Mouse (Mus musculus): ENCODE measurements around the gene Pla2g7. TPM values are rescaled to one million over a fixed set of nuclear protein-coding genes. Genes with fewer than 3 reads are reported as not detected.

The Pla2g7 gene
- polyA plus RNA-seq, 1 experiment from 2014 or later: 12.3 TPM

- Histone ChIP-seq H3K4me2 (no peak overlapping the region), H3K4me1 (peaks cover 5% of the 10 kb centered on the region; the same call in 1 of the 2 replicates), H3K27ac (no peak overlapping the region), H3K9ac (no peak overlapping the region), H3K9me3 (no peaks in the 10 kb centered on the region), H3K27me3 (no peaks in the 10 kb centered on the region), H3K36me3 (no peaks in the 10 kb centered on the region), H3K4me3 (no peak overlapping the region)
- WGBS: 80% methylated on average over 2 of the region's 2 CpGs
- ATAC-seq (ENCODE audit: insufficient number of reproducible peaks, low FRiP score, low TSS enrichment, low read depth): no peak
These were observed 19.4 kb downstream of the Pla2g7 start for GRCm38 (mm10) chr17:43587278-43587677.

GRCm38 (mm10) chr17:43589750-43590149 lies 21.9 kb downstream of the Pla2g7 start:
- Histone ChIP-seq H3K4me2 (no peak overlapping the region), H3K27ac (no peak overlapping the region), H3K36me3 (no peaks in the 10 kb centered on the region), H3K4me1 (no peaks in the 10 kb centered on the region), H3K9me3 (no peaks in the 10 kb centered on the region), H3K27me3 (no peaks in the 10 kb centered on the region), H3K9ac (no peak overlapping the region), H3K4me3 (no peak overlapping the region)
- ATAC-seq (ENCODE audit: insufficient number of reproducible peaks, low FRiP score, low TSS enrichment, low read depth): no peak
- WGBS: 88% methylated on average over 6 of the region's 6 CpGs

GRCm38 (mm10) chr17:43590531-43590930 lies 22.6 kb downstream of the Pla2g7 start:
- Histone ChIP-seq H3K4me2 (no peak overlapping the region), H3K27me3 (no peaks in the 10 kb centered on the region), H3K4me3 (no peak overlapping the region), H3K36me3 (no peaks in the 10 kb centered on the region), H3K9ac (no peak overlapping the region), H3K4me1 (no peaks in the 10 kb centered on the region), H3K27ac (no peak overlapping the region), H3K9me3 (no peaks in the 10 kb centered on the region)
- 90% methylated on average over 5 of the region's 5 CpGs for WGBS
- ATAC-seq (ENCODE audit: insufficient number of reproducible peaks, low FRiP score, low TSS enrichment, low read depth): no peak

- Histone ChIP-seq H3K36me3 (no peaks in the 10 kb centered on the region), H3K4me2 (no peak overlapping the region), H3K4me1 (no peaks in the 10 kb centered on the region), H3K27ac (no peak overlapping the region), H3K4me3 (no peak overlapping the region), H3K9me3 (no peaks in the 10 kb centered on the region), H3K27me3 (no peaks in the 10 kb centered on the region), H3K9ac (no peak overlapping the region)
- no peak for ATAC-seq (ENCODE audit: insufficient number of reproducible peaks, low FRiP score, low TSS enrichment, low read depth)
- WGBS: 85% methylated on average over 21 of the region's 21 CpGs
These were observed 24.7 kb downstream of the Pla2g7 start for GRCm38 (mm10) chr17:43592296-43593291.

- H3K36me3 ChIP-seq: no peaks in the 10 kb centered on the region
- no peak overlapping the region for H3K27ac ChIP-seq
- no peaks in the 10 kb centered on the region for H3K27me3 ChIP-seq
- 95% methylated on average over 2 of the region's 2 CpGs for WGBS
- no peak overlapping the region for H3K9ac ChIP-seq
- H3K9me3 ChIP-seq: no peaks in the 10 kb centered on the region
- ATAC-seq (ENCODE audit: insufficient number of reproducible peaks, low FRiP score, low TSS enrichment, low read depth): no peak
- no peak overlapping the region for H3K4me2 ChIP-seq
- no peaks in the 10 kb centered on the region for H3K4me1 ChIP-seq
- no peak overlapping the region for H3K4me3 ChIP-seq
These were observed 29.8 kb downstream of the Pla2g7 start for GRCm38 (mm10) chr17:43597742-43598141.

- H3K4me3 ChIP-seq: no peak overlapping the region
- no peak for ATAC-seq (ENCODE audit: insufficient number of reproducible peaks, low FRiP score, low TSS enrichment, low read depth)
- no peaks in the 10 kb centered on the region for H3K27me3 ChIP-seq
- no peak overlapping the region for H3K9ac ChIP-seq
- WGBS: 62% methylated on average over 4 of the region's 4 CpGs
- no peaks in the 10 kb centered on the region for H3K36me3 ChIP-seq
- H3K27ac ChIP-seq: no peak overlapping the region
- H3K9me3 ChIP-seq: no peaks in the 10 kb centered on the region
- no peak overlapping the region for H3K4me2 ChIP-seq
- no peaks in the 10 kb centered on the region for H3K4me1 ChIP-seq
These were observed 30.8 kb downstream of the Pla2g7 start for GRCm38 (mm10) chr17:43598706-43599105.

- ATAC-seq (ENCODE audit: insufficient number of reproducible peaks, low FRiP score, low TSS enrichment, low read depth): no peak
- 9% methylated on average over 3 of the region's 3 CpGs for WGBS
- H3K9ac ChIP-seq: no peak overlapping the region
These were observed 38.8 kb downstream of the Pla2g7 start for GRCm38 (mm10) chr17:43606704-43607103.

GRCm38 (mm10) chr17:43611586-43611985 lies 43.7 kb downstream of the Pla2g7 start:
- no peak for ATAC-seq (ENCODE audit: insufficient number of reproducible peaks, low FRiP score, low TSS enrichment, low read depth)
- no peaks in the 10 kb centered on the region for H3K36me3 ChIP-seq
- no peak overlapping the region for H3K4me2 ChIP-seq
- no peak overlapping the region for H3K4me3 ChIP-seq
- no peak overlapping the region for H3K27ac ChIP-seq
- no peak overlapping the region for H3K9ac ChIP-seq
- H3K27me3 ChIP-seq: no peaks in the 10 kb centered on the region
- no peaks in the 10 kb centered on the region for H3K9me3 ChIP-seq
- H3K4me1 ChIP-seq: no peaks in the 10 kb centered on the region
- WGBS: 18% methylated on average over 7 of the region's 7 CpGs

More at GRCm38 (mm10) chr17:43606704-43607103, 38.8 kb downstream of the Pla2g7 start:
- no peak overlapping the region for H3K4me2 ChIP-seq
- H3K27ac ChIP-seq: no peak overlapping the region
- H3K27me3 ChIP-seq: no peaks in the 10 kb centered on the region
- no peaks in the 10 kb centered on the region for H3K4me1 ChIP-seq
- no peaks in the 10 kb centered on the region for H3K9me3 ChIP-seq
- no peak overlapping the region for H3K4me3 ChIP-seq
- no peaks in the 10 kb centered on the region for H3K36me3 ChIP-seq

GRCm38 (mm10) chr17:43612221-43612620 lies 44.3 kb downstream of the Pla2g7 start:
- Histone ChIP-seq H3K9me3 (no peaks in the 10 kb centered on the region), H3K9ac (no peak overlapping the region), H3K4me1 (no peaks in the 10 kb centered on the region), H3K4me2 (no peak overlapping the region), H3K36me3 (no peaks in the 10 kb centered on the region), H3K27ac (no peak overlapping the region), H3K27me3 (no peaks in the 10 kb centered on the region), H3K4me3 (no peak overlapping the region)
- no peak for ATAC-seq (ENCODE audit: insufficient number of reproducible peaks, low FRiP score, low TSS enrichment, low read depth)
- WGBS: 73% methylated on average over 3 of the region's 3 CpGs

- 83% methylated on average over 9 of the region's 9 CpGs for WGBS
- Histone ChIP-seq H3K9ac (no peak overlapping the region), H3K4me1 (no peaks in the 10 kb centered on the region), H3K36me3 (no peaks in the 10 kb centered on the region), H3K4me3 (no peak overlapping the region), H3K9me3 (no peaks in the 10 kb centered on the region), H3K27ac (no peak overlapping the region), H3K4me2 (no peak overlapping the region), H3K27me3 (no peaks in the 10 kb centered on the region)
- ATAC-seq (ENCODE audit: insufficient number of reproducible peaks, low FRiP score, low TSS enrichment, low read depth): no peak
These were observed 51.3 kb downstream of the Pla2g7 start for GRCm38 (mm10) chr17:43619156-43619555.

- WGBS: 82% methylated on average over 10 of the region's 10 CpGs
- H3K9me3 ChIP-seq: no peaks in the 10 kb centered on the region
- ATAC-seq (ENCODE audit: insufficient number of reproducible peaks, low FRiP score, low TSS enrichment, low read depth): no peak
These were observed 54.2 kb downstream of the Pla2g7 start for GRCm38 (mm10) chr17:43622076-43622475.

GRCm38 (mm10) chr17:43628246-43628645 lies 60.3 kb downstream of the Pla2g7 start:
- WGBS: 91% methylated on average over 10 of the region's 10 CpGs
- Histone ChIP-seq H3K27me3 (peaks cover 34% of the 10 kb centered on the region), H3K9me3 (no peaks in the 10 kb centered on the region), H3K4me2 (no peak overlapping the region), H3K4me1 (peaks cover 14% of the 10 kb centered on the region), H3K9ac (no peak overlapping the region), H3K27ac (no peak overlapping the region), H3K4me3 (no peak overlapping the region), H3K36me3 (no peaks in the 10 kb centered on the region)
- no peak for ATAC-seq (ENCODE audit: insufficient number of reproducible peaks, low FRiP score, low TSS enrichment, low read depth)

More at GRCm38 (mm10) chr17:43622076-43622475, 54.2 kb downstream of the Pla2g7 start:
- H3K36me3 ChIP-seq: no peaks in the 10 kb centered on the region
- H3K27me3 ChIP-seq: no peaks in the 10 kb centered on the region
- H3K4me1 ChIP-seq: no peaks in the 10 kb centered on the region
- no peak overlapping the region for H3K4me3 ChIP-seq
- no peak overlapping the region for H3K4me2 ChIP-seq
- no peak overlapping the region for H3K9ac ChIP-seq
- H3K27ac ChIP-seq: no peak overlapping the region
